Mouse (Mus musculus) A20 (cell line): ENCODE results near the gene Bcar1.

ENCODE experiments used
- DNase-seq: peaks from one replicate; pipeline ENCODE4 v3.0.0-alpha.2; 2011; ENCODE audit warnings: low read depth, low spot score

Bcar1 gene

GRCm38 (mm10) chr8:111769764-111770428 is 26.3 kb upstream of the Bcar1 start:
- DNase-seq, result no peak

GRCm38 (mm10) chr8:111769296-111769695 is 25.7 kb upstream of the Bcar1 start:
- no peak for DNase-seq

DNA sequence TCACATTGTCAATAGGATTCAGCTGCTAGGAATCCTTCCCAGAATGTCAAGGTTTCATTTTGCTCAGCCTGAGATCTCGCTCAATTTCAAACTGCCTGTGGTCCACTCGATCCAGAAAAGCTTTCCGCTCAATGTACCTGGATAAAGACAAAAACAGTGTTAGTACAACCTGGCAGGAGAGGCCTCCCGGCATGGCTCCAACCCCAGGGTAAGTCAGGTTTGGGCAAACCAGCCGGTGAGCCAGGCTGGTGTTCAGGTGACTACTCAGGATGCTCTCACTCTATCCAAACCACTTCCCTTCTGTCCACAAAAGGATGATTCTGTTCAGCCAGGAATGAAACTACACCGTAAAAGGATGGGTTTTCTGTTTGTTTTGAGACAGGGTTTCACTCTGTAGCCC is 25.0 kb upstream of the Bcar1 start:
- no peak for DNase-seq

- DNase-seq, result no peak
Measured at GRCm38 (mm10) chr8:111765616-111766015, 22.0 kb upstream of the Bcar1 start.

- DNase-seq, result no peak
Measured at GRCm38 (mm10) chr8:111765096-111765495, 21.5 kb upstream of the Bcar1 start.

DNA sequence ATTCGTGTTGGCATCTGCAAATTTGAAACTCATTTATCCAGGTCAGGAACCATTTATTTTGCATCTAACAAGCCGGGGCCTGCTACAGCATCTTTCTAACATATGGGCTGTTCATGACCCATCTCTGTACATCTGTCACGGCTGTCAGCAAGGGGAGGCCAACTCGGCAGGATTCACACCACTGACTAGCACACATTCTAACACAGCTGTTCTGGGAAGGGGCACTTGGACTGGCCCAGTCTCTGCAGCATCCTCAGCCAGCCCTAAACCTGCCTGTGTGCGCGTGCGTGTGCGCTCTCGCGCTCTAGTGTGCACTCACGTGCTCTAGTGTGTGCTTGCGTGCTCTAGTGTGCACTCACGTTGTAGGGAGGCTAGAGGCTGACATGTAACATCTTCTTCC is 17.1 kb upstream of the Bcar1 start:
- no peak for DNase-seq

DNA sequence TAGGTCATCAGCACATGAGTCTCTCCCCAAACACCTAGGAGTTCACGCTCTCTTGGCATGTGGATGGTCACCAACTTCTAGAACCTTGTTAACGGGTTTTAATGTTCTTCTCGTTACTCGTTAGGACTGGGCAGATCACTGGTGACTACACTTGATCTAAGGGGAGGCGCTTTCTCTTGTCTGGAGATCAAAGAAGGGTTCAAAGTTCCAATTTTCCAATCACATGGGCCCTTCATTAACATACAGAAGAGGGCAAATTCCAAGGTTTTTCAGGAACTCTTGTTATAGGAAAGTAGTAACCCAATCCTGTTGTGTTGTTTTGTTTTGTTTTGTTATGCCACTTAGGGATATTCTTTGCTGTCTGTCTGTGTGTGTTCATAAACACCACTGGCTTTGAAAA is 15.2 kb upstream of the Bcar1 start:
- no peak for DNase-seq

DNA sequence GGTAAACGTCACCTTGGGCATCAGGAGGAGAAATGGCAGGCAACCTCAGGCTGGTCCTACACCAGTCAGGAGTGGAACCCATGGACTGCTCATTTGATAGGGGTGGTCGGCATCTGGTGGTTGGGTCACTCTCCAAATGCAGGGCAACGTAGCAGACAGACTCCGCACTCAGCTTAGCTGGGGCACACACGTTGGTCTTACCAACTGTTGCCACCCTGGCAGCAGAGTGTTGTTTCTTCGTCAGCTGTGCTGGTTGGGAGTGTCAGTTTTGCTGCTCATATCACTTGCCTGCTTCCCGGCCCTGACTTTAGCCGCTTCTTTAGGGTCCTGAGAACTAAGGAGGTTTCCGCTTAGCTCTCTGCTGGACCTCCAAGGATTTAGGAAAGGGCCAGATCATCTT is 14.0 kb upstream of the Bcar1 start:
- DNase-seq, result no peak

- no peak for DNase-seq
Measured at GRCm38 (mm10) chr8:111754736-111755135, 11.1 kb upstream of the Bcar1 start.

- peak; percentile 22 for DNase-seq
Measured at GRCm38 (mm10) chr8:111754088-111754487, 10.5 kb upstream of the Bcar1 start.

GRCm38 (mm10) chr8:111748766-111749165 is 5.2 kb upstream of the Bcar1 start:
- no peak for DNase-seq

DNA sequence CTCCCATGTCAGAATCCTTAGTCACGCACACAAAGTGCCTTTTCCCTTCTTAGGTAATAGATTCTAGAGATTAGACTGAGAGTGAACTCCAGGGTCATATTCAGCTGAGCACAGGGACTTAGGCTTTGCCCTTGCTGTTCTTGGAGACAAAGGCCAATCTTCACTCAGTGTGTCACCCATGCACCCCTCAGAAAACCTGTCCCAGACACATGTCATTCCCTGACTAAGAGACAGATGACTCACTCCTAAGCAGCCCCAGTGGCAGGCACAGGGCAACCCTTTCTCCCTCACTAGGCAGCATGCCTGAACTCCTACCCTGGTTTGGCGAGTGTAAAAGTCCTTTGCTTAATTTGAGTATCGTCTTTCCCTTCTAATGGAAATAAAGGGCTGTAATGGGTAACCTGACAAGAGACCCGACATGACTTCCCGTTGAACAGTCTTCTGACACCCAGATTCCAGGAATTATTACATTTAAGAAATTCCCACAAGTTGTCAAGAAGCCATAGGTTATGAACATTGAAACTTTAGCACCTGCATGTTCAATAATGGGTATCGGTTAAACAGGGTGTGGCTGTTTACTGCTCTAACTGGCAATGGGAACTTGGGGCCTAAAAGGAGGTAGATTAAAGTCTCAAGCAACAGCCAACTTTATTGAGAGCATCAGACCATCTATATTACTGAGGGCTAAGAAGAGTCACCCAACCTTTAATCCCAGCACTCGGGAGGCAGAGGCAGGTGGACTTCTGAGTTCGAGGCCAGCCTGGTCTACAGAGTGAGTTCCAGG is 4.4 kb upstream of the Bcar1 start:
- DNase-seq, result no peak

DNA sequence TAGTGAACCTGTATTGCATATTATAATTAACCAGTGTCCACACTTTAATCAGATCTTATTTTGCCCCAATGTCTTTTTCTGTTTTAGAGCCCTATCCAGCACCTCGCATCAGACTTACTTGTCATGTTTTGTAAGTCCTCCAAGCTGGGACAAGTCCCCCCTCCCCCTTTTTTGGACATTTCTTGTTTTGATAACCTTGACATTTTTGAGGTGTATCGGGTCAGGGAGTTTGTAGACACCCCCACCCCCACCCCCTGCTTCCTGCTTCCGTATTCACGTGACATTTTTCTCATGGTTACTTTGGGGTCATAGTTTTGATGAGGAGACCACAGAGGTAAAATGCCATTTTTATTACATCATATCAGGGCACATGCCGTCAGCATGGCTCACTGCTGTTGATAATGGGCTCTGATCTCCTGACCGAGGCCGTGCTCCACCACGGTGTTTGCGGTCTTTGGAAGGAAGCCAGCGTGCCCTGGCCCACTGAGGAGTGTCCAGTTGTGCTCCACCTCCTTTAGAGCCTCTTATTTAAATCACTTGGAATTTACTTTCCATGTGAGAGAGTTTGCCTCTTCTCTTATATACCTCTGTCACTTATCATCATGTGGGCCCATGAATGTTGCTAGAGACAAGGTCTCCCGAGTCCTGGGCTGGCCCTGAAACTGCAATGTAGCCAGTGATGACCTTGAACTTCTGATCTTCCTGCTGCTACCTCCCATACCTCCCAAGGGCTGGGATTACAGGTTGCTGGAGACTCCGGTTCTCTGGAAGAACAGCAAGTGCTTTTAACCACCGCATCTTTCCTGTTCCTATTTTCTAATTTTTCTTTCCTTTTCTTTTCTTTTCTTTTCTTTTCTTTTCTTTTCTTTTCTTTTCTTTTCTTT is 3.2 kb upstream of the Bcar1 start:
- no peak for DNase-seq

GRCm38 (mm10) chr8:111745591-111746418 is 2.2 kb upstream of the Bcar1 start:
- DNase-seq, result no peak

GRCm38 (mm10) chr8:111745086-111745485 is 1.5 kb upstream of the Bcar1 start:
- no peak for DNase-seq

DNA sequence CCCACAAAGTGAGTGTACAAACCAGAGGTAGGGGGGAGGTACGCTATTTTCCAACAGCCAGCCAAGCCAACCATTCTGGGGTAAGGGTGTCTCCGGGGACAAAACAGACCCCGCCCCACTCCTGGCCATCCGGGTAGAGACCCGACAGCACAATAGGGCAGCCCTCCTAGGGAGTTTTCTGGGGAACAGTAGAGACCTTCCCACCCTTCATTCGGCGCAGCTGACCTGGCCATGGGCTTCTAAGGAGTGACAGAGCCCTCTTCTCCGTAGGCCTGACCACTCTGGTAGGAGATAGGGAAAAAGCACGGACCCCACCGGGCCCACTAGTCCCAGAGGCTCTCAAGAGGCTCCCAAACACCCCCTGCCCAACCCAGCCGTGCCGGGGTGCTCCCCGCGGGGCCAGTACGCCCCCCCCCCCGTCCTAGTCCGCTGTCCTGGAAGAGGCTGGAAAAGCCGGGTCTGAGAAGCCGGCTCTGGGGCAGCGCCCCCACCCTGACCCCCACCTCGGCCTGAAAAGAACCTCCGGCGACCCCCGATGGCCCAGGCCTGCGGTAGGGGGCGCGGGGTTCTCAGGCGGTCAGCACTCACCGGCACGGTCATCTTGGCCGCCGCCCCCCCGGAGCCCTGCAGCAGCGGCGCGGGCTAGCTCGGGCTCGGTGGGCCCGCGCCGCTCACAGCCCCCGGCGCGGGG is 363 bp downstream of the Bcar1 start:
- no peak for DNase-seq

DNA sequence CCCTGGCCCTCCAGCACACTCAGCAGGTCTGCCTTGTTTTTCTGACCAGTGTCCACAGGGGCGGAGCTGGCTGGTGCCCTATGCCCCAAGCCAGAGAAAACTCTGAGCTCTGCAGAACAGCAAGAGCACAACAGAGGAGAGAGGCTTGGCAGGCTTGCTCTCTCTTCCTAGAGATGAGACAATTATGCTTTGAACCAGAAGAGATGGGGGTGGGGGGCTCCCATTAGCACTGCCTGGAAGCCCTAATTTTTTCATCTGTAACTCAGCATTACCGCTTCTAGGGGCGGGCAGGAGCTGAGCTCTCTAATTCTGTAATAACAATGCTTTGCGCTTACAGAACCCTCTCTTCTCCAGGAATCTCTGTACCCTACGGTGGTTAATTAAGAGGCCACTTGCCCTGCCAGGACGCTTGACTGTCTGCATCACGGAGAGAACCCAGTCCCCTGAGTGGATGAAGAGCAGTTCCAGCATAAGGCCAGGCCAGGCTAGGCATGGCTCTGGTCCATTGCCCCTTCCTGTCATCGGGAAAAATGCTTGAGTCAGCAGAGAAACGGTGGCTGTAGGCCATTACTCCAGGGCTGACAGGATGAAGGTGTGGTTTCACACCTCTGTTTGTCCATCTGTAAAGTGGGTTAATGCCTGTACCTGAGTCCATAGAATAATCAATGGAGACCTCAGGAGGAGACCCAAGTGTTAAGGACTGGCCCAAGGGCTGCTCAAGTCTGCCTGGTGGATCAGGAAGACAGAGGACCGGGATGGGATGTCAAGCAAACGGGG is 1.2 kb downstream of the Bcar1 start:
- DNase-seq, result no peak

DNA sequence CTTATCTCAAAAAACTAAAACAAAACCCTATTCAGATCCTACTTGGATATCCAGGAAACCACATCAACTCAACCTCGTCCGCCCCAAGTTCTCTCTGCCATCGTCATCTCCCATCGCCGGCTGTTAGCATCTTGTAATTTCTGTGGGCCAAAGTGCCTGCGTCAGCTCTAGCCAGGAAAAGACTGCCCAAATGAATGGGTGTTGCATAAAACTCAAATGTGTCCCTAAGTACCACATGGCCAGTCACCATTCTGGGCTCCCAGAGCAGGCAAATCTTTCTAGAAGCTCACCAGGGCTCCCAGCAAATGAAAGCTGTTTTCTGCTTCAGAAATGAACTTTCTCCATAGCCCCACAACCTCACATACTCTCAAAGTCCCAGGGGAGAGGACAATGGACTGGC is 2.1 kb downstream of the Bcar1 start:
- DNase-seq, result no peak

DNA sequence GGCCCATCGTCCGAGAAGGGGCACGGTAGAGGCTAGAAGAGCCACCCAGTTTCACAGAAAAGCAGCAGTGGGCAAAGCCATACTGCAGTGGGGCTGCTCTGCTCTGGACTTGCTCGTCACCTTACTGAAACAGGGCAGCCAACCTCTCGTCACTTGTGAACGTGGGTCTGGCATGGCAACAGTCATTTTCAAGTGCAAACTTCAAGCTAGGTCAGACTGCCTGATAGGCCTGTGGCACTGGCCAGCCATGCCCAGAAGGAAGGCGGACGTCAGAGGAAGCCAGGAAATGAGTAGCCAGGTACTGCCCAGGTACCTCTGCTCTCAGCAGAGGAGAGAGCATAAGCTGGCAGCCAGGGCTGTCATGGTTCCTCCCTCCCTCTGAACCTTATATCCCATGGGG is 2.6 kb downstream of the Bcar1 start:
- DNase-seq, result no peak

- DNase-seq, result no peak
Measured at GRCm38 (mm10) chr8:111740301-111740711, 3.3 kb downstream of the Bcar1 start.
